Mouse (Mus musculus) ES-Bruce4 (cell line): ENCODE data around the gene Ablim2.

Experiments used
- CTCF ChIP-seq: IDR thresholded peaks from one replicate; pipeline ENCODE4 v1.8.1; 2011; ENCODE audit warnings: low read depth, low read length
- EP300 ChIP-seq: IDR thresholded peaks from 2 replicates; pipeline ENCODE4 v1.6.1; 2011; ENCODE audit warnings: low read depth, low read length; ENCODE audit not compliant: insufficient read depth
- POLR2A ChIP-seq: IDR thresholded peaks from one replicate; pipeline ENCODE4 v1.8.1; 2011; ENCODE audit warnings: low read length; ENCODE audit not compliant: insufficient read depth

DNA sequence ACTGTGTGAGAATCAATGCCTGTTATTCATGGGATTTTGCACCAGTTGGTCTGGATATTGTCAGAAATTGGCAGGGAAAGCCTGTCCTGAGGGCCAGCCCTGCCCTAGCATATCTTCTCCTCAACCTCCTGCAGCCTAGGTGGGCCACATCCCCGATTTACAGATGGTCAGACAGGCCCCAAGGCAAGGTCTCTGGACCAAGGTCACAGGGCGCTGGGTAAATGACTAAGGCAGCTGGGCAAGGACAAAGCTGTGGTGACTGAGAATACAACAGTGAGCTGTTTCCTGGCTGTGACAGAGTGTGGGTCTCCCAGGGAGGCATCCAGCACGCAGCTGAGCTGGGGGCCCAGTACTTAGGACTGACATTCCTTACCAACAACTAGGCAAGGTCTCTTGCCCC is 23.4 kb downstream of the Ablim2 start:
- TF ChIP-seq CTCF: no peak
- no peak for TF ChIP-seq POLR2A
- no peak for TF ChIP-seq EP300
